Mouse (Mus musculus) G1E (cell line): ENCODE measurements around the gene Evl.

Source experiments
- CTCF ChIP-seq: IDR thresholded peaks from 2 replicates; pipeline ENCODE4 v1.5.1; 2012; ENCODE audit warnings: low read depth, low read length, inconsistent platforms, mixed read lengths
- GATA1 ChIP-seq: IDR thresholded peaks from 2 replicates; pipeline ENCODE4 v1.6.1; 2012; ENCODE audit warnings: borderline replicate concordance, low read length, inconsistent platforms, mixed read lengths
- GATA2 ChIP-seq: IDR thresholded peaks from 2 replicates; pipeline ENCODE4 v1.6.1; 2012; ENCODE audit warnings: low read depth, low read length, inconsistent platforms, borderline replicate concordance
- POLR2AphosphoS5 ChIP-seq: IDR thresholded peaks from 2 replicates; pipeline ENCODE4 v1.6.1; 2012; ENCODE audit warnings: low read depth, low read length, inconsistent platforms; ENCODE audit not compliant: insufficient replicate concordance

DNA sequence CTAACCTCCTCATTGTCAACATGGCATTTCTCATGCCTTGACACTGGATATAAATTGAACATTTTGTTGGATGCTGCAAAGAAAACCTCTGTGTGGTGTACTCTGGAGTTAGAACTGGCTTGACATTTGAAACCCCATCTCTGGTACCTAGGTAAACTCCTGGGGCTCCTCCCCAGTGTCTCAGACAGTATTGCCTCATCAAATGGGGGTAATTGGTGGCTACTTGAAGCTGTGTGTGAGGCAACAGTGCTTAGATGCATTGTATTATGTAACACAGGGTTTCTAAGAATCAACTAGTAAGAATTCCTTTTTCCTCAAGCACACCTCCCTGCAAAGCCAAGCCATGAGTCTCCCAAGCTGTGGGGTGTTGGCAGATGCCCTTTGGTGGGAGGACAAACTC lies 93.3 kb downstream of the Evl start:
- TF ChIP-seq CTCF = no peak
- TF ChIP-seq GATA1 = no peak
- no peak for TF ChIP-seq POLR2AphosphoS5
- TF ChIP-seq GATA2 = no peak
